Mouse (Mus musculus): Measurements from ENCODE around the gene 9830107B12Rik.
"Not testable (repeated sequence)": the region's sequence is repeated elsewhere in the genome, so short reads cannot be mapped to it uniquely, and the experiment has no call there.

The 9830107B12Rik gene

DNA sequence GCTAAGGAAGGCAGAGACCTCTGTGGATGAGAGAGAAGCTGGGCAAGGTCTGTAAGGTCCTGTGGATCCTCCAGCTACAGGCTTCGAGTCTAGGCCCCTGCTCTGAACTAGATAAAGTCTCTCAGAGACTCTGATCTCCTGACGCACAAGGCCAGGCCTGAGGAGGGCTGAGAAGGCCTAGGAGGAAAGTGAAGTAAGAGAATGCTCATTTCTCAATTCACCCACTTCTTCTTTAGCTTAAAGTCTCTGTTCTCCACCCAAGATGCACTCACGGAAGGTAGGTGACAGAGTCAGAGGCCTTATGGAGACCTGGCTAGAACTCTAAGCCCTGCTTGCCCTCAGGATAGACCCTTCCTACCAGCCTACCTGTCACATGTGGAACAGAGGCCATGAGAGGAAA is at the start of gene 9830107B12Rik:
Gene 9830107B12Rik, minus strand, starts transcription at position 149 of the 400 bp plus-strand sequence.
- DNase-seq: no peak

DNA sequence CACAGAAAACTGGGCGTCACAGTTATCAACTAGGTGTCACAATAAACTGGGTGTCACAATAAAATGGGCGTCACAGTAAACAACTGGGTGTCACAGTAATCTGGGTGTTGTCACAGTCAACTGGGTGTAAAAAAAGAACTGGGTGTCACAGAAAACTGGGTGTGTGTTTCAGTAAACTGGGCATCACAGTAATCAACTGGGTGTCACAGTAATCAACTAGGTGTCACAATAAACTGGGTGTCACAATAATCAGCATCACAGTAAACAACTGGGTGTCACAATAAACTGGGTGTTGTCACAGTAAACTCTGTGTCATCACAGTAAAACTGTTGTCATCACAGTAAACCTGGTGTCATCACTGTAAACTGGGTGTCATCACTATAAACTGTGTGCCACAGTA is 46.3 kb upstream of the 9830107B12Rik start:
- DNase-seq: no peak

DNA sequence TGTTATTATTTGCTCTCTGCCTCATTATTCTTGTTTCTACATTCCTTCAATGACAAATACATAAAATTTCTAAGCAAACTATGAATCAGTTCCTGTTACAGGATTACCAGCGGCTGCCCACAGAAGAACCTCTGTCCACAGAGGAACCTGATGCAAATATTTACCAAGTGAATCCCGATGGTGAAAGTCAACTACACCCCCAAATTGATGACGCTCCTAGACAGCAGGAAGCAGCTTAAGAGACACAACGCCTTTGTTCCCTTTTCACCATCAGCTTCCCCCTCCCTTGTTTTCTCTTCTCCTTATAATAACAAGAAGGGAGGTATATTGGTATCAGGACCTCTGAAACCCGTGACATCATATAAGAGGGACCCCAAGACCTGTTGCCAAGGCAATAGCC is 39.2 kb upstream of the 9830107B12Rik start:
- DNase-seq: no peak

DNA sequence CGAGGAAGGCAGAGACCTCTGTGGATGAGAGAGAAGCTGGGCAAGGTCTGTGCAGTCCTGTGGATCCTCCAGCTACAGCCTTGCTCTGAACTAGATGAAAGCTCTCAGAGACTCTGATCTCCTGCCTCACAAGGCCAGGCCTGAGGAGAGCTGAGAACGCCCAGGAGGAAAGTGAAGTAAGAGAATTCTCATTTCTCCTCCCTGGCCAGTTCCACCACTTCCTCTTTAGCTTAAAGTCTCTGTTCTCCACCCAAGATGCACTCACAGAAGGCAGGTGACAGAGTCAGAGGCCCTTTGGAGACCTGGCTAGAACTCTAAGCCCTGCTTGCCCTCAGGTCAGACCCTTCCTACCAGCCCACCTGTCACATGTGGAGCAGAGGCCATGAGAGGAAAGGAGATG is 21.0 kb upstream of the 9830107B12Rik start, which contains the start of gene A530064D06Rik:
Gene A530064D06Rik, minus strand, starts transcription at position 173 of the 400 bp plus-strand sequence.
- not testable (repeated sequence) for DNase-seq

DNA sequence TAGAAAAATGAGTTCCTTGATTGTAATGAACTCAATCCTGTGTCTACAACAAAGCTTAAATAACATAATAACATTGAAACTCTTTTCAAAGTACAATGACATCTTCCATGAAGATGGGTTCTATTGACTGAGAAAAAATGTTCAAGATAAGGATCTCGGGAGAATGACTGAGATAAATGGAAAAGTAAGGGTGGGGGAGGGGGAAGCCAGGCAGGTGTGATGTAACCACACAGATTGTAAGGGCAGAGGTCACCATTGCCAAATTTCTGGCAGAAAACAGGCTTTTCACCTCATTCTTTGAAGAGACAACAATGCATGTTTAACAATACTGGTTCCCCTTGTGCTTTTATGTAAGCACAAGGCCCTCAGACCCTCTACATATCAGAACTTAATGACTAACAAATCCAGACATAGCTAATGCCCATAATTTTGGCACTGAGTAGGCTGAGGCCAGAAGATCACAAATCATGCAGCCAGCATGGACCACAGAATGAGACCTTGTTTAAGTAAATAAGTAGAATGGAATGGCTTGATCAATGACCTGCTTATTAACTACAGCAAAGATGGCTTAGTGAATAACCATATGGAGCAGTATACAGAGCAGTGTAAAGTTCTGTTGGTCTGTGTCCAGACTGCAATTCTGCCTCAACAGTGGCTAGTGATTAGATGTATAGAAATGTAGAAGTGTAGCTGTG is 11.5 kb upstream of the 9830107B12Rik start:
- DNase-seq: no peak

DNA sequence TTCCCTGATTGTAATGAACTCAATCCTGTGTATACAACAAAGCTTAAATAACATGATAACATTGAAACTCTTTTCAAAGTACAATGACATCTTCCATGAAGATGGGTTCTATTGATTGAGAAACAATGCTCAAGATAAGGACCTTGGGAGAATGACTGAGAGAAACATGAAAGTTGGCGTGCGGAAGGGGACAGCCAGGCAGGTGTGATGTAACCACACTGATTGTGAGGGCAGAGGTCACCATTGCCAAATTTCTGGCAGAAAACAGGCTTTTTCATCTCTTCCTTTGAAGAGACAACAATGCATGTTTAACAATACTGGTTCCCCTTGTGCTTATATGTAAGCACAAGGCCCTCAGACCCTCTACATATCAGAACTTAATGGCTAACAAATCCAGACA is 13.3 kb downstream of the 9830107B12Rik start:
- no peak for DNase-seq

DNA sequence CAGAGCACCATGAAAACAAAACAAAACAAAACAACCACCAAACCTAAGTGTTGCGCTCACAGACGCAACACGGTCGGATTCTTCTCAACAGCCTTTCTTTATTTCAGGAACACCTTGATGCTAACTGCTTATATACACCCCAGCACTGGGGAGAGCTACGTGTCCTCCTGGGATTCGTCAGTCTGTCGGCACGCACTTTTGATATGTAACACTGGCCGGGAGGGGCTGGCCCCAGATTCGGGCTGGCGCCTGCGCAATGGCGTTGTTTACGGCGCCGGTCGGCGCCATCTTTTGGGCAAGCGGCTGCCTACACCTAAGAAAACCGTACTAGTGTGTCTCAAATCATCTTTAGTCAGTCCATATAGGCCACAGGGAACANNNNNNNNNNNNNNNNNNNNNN is 25.6 kb downstream of the 9830107B12Rik start:
- DNase-seq: no peak

DNA sequence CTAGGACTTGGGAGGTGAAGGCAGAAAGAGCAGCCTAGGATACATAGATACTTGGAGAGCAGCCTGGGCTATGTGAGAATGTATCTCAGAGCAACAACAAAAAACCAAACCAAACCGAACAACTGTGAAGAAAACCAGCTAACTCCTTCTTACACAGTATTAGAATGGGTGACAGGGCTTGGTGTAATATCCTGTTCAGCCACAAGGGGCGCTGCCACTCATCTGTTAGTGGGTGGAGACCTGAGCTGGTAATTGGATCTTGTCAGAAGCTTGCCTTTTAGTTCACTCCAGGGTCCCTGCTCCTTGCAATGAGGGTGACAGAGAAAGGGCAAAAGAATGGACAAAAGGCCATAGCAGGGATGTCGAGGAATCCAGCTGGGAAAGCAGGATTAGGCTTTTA is 26.4 kb downstream of the 9830107B12Rik start:
- DNase-seq: peak; percentile 90 to 93

DNA sequence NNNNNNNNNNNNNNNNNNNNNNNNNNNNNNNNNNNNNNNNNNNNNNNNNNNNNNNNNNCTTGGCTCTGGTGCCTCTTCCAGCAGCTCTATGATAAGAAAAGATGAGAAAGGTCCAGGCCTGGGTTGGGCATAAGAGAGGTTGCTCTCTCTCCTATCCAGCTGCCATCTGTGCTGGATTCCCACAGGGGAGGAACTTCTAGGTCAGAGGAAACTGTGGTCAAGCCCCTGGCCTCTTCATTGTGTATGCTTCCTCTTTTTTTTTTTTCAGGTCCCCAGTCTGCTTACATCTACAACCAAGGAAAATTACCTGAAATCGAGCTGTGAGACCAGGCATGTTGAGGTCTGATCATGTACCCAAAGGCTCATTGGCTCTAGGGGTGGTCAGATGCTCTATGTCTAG is 27.5 kb downstream of the 9830107B12Rik start:
- DNase-seq: no peak

DNA sequence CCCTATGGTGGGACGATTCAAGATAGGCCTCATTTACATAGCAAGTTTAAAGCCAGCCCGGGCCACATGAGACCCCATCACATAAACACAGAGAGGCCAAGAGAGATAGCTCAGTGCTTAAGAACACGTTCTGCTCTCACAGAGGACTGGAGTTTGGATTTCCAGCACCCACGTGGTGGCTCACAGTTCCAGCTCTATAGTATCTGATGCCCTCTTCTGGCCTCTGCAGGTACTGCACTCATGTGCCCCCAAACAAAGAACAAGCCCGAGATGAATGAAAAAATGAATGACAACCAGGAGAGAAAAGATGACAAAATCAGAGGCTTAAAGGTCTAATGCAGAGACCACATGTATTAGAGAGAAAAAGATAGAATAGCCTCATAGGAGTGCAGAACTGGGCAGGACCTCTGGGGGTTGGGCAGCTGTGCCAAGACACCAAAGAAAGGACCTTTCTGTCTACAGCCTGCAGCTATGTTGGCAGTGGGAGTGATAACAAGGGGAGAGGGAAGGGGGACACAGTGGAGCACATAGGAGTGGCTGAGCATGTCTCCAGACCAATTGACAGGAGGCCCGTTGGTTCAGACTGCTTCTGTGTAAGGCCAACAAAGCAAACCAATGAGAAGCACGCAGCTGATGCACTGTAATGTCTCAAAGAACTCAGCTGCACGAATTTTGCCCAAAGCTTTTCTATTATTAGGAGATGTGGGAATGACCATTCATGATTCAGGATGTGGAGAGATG is 35.4 kb downstream of the 9830107B12Rik start:
- DNase-seq: peak; percentile 69 to 70

DNA sequence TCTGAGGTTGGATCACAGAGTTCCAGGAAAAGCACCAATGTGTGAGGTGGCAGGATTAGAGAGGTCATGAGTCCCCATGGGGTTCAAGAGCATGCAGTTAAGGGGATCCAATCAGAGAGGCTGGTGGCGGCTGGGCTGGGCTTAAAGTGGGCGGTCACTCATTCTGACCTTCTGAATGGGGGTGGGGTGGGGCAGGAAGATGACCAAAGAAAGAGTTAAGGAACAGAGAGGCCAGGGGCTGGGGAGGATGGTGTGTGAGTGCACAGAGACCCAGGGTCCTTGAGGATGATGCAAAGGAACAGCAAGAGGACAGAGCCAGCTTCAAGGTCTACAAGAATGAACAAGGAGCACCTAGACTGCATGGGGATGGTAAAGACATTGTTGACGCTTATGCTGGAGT is 37.5 kb downstream of the 9830107B12Rik start:
- no peak for DNase-seq

DNA sequence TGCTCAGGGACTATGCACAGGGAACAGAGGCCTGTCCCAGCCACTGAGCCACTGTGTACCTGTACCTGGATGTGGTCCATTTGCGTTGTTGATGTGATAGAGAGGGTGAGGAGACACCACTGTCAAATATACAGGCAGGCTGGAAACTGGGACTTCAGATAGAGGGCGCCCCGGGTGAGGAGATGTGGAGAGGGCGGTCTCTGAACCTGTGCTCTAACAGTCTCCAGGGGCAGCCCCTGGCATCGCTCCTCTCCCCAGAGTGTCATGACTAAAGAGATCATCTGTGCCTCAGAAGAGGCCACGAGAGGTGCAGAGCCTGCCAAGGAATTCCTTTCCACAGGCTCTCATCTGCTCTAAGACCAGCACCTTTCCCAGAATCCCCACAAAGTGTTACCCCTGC is 38.2 kb downstream of the 9830107B12Rik start:
- no peak for DNase-seq

DNA sequence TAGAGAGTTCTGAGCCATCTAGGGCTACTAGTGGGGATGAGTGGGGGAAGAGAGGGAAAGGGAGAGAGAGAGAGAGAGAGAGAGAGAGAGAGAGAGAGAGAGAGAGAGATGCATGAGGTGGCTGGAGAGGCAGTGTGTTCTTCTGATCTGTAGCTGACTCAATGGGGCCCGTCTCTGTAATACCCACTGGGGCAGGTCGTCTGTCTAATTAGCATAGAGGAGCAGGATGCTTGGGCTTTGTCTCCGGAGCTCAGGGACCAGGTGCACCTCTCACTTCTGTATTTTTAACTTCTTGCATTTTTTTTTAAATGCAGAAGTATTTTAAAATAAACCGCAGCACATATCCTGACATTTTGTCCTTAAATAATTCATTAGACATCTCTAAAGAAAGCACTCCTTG is 38.7 kb downstream of the 9830107B12Rik start:
- DNase-seq: no peak

DNA sequence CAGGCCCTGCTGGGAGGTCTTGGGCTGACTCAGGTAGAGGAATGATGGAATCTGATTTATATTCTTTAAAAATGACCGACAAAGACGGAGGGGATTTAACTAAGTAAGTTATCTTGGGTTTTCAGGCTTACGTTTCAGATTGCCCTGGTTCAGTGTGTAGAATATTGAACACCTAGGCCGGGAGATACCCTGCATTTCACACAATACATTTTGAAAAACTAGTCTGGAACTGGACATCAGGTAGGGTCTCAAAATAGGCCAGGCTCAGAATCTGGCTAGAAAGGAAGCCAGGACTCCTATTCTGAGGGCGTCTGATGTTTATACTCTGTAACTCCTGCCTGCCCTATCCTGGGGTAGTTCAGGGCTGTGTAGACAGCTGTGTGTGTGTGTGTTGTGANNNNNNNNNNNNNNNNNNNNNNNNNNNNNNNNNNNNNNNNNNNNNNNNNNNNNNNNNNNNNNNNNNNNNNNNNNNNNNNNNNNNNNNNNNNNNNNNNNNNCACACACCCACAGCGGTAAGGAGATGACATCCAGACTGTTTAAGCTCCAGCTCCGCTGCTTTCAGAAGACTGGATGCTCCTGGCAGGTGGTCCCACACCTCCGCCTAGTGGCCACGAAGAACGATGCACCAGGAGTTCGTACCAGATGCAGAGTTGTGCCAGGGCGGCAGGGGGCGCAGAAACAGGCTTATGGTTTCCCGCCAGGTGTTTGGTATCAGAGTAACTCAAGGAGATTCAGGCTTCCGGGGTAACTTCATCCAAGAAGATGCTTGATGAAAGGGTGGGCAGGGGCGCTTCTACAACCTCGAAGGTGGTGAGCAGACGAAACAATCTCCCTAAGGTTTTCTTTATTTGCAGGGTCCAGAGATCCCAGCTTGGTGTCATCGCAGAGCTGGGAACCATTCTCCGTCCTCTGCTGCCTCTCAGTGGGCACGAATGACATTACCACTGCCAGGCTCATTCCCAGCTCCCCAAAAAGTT is 45.3 kb downstream of the 9830107B12Rik start:
- DNase-seq: peak; percentile 90 to 93

DNA sequence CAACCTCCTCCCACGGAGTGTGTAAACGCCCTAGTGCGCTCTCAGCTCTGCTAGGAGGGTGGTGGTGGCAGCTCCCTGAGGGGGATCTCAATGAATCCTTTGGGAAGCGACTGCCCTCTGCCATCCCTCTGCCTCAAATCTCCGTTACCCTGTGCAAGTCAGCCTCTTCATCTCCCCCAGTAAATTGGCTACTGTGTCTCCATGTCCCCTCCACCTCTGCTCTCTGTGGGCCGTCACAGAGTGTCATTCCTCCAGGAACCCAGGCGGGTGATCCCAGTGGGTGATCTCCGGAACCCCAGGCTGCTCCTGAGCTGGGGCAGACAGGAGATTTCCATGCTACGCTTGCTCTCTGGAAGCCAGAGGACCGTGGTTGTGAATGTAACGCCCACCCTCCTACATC is 46.8 kb downstream of the 9830107B12Rik start:
- DNase-seq: no peak

DNA sequence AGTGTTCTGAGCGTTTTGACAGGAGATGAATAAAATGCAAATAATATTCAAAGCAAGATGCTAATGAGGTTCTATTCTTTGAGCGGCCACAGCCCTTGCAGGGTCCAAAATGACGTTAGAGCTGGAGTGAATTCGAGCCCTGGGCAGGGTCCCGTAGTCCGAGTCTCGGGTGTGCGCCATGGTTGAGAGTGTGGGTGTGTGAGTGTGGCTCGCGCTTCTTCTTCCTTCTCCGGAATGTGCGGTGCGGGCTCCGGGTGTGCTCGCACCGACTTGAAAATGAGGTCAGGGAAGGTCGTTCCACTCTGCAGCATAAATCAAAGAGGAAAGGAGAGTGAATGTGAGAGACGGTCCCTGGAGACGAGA is 47.6 kb downstream of the 9830107B12Rik start:
- peak in 1 of 2 experiments; percentile 41 for DNase-seq

DNA sequence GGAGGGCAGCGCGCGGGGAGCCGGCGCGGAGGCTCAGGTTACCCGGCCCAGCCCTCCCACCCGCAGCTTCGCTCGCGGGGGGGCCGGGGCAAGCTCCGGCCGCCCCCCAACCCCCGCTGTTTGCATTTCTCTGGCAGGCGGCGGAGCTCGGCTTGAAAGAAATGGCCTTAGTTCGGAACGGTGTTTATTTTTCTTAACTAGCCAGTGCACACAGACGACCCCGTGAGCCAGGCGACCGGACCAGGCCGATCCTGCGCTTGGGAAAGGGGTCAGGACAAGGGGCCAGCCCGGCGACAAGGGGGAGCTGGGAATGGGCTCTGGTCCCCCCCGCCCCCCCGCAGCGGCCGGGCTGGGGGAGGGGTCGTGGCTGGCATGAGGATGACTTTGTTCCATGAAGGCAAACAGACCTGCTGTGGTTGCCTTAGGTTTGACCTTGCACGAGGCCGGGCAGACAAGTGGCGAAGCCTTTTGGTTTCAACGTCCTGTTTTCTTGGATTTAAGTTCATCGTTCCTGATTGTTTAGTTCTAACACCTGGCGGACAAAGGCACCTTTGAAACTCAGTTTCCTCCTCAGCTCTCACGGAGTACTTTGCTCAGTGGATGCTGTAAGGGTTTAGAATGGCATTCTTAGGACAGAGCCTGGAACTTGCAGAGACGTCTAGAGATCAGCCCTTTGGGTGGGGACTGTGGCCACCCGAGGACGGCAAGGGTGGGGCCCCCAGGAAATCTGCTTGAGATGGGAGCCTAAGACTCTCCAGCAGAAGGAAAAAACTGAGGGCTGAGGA is 48.1 kb downstream of the 9830107B12Rik start:
- DNase-seq: peak; percentile 24 to 54

DNA sequence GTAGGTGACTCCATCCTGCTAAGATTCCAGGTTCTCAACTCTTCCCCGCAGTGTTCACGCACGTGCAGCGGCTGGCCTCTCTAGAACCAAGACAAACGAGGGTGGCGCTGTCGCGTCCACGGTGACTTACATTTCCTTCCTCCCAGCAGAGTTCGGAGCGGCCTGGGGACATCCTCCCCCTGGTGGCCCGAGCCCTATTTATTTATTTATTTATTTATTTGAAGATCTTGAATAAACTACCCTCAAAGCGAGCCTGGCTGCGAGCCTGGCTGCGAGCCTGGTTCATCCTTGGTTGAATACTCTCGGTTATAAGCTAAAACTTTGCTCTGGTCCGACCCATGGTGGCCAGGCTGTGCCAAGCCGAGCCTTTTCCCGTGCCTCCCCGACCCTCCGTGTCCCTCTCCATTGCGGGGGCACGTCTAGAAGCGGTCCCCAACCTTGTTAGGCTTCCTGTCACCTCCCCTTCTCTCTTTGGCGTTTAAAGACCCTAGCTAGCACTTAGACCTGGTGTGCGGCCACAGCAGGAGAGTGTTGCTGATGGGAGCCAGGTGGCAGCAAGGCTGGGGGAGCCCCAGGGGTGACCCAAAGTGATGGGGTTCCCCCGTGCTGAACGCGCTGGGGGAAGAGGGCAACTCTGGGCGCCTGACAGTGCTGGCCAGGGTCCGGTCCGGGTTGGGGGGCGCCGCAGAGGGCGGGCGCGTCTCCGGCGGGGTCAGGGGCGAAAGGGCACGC is 48.9 kb downstream of the 9830107B12Rik start:
- peak; percentile 72 to 82 for DNase-seq

DNA sequence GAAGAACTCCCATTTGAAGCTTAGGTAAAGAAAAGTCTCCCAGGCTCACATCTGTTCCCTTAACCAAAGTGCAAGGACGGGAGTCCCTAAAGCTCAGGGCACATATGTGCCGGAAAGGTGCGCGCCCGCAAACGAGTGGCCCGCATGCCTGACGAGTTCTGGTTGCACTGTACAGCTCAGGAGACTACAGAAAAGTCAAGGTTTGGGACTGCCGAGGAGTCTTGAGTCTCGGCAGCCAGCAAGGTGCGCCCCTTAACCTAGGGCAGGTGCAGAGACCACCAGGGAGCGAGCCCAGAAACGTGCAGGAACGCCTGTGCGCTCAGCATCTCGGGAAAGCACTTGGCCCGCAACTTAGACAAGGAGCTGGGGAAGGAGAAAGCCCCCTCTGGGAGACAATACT is 49.7 kb downstream of the 9830107B12Rik start:
- DNase-seq: peak in 1 of 2 experiments; percentile 25

DNA sequence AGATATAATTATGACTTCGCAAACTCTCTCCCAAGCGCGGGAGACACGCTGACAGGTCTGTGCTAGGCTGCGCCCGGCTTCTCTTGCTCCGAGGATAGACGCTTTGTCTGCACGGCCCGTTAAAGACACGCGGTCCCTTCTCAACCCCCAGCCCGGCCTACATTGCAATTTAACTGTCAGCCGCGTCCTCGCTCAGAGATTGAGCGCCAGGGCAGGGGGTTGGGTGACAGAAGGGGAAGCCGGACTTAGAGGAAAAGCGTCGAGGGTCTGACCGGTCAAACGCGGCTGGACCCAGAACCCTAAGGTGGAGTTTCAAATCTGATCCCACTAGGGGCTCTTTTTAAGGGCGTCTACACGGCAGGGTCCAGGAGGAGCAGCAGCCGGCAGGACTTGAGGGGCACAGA is 50.3 kb downstream of the 9830107B12Rik start:
- DNase-seq: peak; percentile 32 to 46
